Mouse (Mus musculus): ENCODE measurements around the gene Sync.

Sync gene

DNA sequence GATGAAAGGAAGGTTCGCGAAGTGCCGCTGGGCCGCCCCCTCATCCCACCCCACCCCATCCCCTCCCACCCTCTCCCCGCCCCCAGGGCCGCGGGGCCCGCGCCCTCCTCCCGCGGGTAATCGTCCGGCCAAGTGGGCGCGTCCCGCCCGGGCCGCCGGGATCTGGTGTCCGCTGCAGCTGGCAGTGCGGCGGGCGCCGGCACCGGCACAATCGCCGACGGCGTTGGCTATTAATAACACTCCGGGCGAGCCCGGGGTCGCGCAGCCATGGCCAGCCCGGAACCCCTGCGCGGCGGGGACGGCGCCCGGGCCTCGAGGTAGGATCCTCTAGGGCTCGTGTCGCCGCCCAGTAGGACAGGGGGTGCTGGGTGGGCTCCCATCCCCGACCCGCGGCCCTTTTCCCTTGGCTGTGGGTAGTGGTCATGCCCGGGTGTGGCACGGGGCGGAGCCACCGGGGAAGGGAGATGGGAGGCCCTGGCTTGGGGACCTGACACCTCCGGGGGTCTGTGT, at the start of gene Sync:
Sync (plus strand) TSS at position 146 of the 510 bp plus-strand sequence.
- DNase-seq (ENCODE audit: low spot score in 2 of 2): no peak

- no peak for DNase-seq (ENCODE audit: low spot score in 2 of 2)
These were observed 49.5 kb upstream of the Sync start for GRCm38 (mm10) chr4:129237843-129238441.

DNA sequence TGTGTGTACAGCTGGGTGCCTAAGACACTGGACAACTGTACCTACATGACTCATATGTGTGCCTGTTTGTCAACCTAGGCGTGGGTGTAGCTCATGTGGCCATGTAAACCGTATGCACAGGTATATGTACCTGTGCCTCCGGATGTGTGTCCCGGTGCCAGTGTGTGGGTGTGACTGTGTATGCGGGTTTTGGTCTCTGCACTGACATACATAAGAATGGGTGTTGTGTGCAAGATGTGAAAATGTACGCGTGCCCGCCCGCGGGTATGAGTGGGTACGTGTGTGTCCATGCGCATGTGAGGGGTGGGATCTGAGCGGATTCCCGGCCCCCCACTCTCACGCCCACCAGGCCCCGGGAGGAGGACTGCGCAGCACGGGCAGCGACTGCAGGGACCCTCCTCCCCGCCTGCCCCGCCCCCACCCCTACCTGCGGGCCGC, 48.8 kb upstream of the Sync start:
- no peak for DNase-seq (ENCODE audit: low spot score in 2 of 2)

DNA sequence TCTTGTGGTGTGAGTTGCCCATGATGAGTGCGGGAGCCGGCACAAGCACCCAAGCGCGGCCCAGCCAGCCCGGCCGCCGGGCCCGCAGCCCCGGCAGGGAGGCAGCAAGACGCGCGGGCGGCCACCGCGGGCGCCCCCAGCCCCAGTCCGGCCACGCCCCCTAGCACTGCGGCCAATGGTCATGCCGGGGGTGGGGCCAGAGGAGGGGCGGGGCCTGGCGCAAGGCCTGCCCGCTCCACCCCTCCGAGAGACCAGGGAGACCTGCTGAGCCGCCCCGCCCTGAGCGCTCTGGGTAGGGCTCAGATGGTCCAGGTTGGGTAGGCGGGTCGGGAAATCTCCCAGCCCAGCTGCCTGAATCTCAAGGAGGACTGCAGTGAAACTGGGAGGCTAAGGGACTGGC, 48.3 kb upstream of the Sync start:
- DNase-seq (ENCODE audit: low spot score in 2 of 2): peak in 1 of 2 experiments; percentile 78

DNA sequence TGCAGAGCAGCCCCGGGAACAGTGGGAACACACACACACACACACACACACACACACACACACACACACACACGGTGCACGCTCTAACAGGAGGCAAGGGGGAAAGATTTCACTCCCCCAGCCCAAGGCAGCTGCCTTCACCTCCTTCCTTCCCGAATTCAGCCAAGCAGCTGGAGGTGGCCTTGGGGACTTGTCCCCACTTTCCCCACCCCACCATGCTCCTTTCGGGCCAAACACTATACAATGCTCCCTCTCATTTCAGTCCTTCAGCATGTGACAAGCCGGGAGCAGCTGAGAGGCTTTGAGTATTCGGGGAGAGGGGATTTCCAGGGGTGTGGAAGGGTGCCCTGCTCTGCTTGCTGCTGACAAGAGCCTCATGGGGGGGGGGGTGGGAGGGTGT, 45.5 kb upstream of the Sync start:
- no peak for DNase-seq (ENCODE audit: low spot score in 2 of 2)

DNA sequence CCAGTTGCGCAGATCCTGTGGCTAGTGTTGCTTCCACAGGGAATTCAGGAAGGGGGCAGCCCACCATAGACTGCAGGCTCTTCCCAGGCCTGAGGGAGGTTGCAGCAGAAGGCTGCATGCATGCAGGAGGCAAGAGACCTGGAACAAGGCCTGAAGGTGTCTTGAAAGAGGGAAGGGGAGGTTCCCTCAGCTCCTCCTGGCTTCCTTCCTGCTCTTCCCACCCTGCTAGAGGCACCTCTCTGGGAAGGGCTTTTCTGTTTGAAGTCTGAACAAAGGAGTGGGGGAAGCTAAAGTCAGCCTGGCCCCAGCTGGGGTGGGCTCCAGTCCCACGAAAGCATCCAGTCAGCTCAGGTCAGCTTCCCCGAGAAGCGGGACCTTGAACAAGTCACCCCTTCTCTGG, 45.1 kb upstream of the Sync start:
- DNase-seq (ENCODE audit: low spot score in 2 of 2): no peak

DNA sequence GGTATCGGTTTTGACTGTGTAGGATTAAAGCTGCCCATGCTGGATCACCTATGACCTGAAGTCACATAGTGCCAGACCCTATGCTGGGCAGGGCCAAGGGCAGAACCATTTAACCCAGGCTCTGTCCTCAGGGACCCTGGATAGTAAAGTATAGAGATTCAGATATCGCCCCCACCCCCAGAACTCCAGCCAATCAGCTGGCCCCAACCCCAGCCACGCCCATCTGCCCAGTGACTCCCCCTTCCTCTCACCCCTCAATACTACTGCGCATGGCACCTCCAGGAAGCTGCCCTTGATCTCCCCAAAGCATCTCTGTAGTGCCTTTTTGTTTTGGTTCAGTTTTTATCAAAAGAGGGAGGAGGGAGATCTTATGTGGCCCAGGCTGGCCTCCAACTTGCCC, 44.7 kb upstream of the Sync start:
- no peak for DNase-seq (ENCODE audit: low spot score in 2 of 2)

DNA sequence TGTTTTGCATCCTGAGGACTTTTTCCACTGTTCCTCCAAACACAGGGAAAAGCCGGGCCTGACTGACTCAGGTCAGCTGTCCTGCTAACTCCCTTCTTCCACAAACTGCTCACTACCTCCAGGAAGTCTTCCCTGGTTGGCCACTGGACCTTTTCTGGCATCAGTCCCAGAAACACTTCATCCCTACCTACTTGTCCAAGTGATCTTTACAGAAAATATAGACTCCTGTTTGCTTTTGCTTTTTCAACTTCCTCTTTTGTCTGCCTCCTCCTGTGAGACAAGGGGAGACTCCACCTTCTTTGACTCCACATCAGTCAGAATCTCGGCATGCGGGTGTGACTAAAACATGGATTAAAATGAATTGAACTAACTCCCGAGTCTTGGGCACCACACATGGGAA, 42.6 kb upstream of the Sync start:
- DNase-seq (ENCODE audit: low spot score in 2 of 2): no peak

GRCm38 (mm10) chr4:129246360-129247301, 40.8 kb upstream of the Sync start:
- no peak for DNase-seq (ENCODE audit: low spot score in 2 of 2)

DNA sequence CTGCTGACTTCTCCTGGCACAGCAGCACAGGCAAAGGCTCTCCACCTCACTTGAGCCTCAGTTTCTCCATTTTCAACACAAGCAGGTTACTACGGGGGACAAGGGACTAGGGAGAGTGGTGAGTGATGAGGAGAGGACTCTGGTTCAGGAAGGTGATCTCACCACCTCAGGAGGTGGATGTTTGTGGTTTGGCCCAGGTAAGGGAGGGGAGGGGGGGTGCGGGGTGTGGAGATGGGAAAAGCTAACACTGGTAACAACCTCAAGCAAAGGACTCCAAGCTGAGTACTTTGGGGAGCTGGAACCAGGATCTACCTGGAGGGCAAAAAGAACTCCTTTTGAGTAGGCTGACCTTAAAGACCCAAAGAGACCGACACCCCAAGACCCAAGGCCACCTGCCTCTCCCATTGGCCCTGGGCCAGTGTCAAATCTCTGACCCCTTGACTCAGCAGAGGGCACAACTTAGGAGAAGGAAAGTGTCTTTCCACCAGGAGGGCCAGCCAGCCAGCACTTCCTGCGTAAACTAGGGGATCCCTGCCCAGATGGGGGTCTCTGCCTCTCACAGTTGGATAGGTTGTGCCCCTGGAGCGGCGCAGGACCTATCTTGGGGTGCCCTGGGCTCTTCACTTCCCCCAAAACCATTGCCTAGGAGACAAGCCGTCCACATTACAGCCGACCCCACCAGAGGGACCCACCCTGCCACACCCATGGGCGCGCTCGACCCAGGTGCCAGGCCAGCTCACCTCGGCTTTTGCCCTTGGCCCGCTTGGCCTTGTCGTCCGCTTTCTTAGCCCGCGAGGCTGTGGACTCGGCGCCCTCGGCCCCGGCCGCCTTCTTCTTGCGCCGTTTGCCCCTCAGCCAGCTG, 39.8 kb upstream of the Sync start:
- no peak for DNase-seq (ENCODE audit: low spot score in 2 of 2)

GRCm38 (mm10) chr4:129248243-129248767, 39.1 kb upstream of the Sync start:
- no peak for DNase-seq (ENCODE audit: low spot score in 2 of 2)

DNA sequence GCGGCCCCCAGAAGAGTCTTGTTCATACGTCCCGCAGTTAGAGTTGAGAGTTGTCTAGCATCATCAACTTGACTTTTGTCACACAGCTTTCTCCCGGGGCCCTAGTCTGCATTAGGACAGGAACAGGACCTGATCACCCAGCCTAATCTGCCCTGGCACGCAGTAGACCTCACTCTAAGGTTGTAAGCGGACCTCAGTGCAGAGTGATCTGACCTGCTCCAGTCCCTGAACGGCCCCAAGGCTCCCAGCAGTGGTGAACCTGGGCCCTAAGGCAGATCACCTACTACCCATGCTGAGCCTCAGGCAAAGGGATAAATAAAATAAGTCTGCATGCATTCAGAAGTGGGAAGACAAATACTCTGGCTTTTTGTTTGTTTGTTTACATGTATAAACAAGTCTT, 38.1 kb upstream of the Sync start:
- no peak for DNase-seq (ENCODE audit: low spot score in 2 of 2)

- DNase-seq (ENCODE audit: low spot score in 2 of 2): no peak
These were observed 36.5 kb upstream of the Sync start for GRCm38 (mm10) chr4:129250759-129251481.

DNA sequence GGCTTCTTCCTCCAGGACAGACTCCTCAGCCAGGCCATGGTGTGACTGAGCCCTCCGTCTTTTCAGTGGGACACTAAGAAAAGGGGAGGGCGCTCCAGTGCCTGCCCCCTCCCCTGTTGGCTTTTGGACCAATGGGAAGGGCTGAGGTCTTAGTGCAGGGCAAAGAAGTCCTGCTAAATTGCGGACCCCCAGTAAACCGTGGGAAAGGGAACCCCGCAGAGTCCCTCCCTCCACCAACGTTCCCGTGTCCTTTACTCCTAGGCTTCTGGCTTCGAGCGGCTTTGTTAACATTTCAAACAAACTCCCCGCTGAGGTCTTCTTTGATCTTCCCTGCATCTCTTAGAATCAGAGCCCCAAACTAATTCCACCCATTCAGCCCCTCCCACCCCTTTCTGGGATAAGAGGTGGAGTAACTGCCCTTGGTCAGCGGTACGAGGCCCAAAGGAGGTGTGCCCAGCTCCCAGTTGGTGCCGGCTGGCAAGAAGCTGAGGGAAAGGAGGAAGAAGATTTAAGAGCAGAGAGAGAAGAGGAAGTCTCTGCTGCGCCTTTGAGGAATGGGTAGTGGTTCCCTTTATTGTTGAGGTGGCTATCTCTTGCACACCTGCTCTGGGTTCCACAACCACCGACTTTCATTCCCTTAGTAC, 35.8 kb upstream of the Sync start:
- DNase-seq (ENCODE audit: low spot score in 2 of 2): no peak

DNA sequence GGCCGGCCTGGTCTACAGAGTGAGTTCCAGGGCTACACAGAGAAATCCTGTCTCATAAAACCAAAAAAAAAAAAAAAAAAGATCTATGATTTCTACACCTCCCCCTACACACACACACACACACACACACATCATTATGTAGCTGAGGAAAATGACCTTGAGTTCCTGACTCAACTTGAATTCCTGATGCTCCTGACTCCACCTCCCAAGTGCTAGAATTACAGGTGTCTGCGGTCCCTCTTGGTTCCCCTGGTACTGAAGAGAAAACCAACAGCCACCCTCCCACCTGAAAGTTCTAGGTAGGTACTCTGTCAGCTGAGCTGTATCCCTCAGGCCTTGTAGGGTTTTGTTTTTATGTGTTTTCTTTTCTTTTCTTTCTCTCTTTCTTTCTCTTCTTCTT, 34.9 kb upstream of the Sync start:
- DNase-seq (ENCODE audit: low spot score in 2 of 2): no peak

DNA sequence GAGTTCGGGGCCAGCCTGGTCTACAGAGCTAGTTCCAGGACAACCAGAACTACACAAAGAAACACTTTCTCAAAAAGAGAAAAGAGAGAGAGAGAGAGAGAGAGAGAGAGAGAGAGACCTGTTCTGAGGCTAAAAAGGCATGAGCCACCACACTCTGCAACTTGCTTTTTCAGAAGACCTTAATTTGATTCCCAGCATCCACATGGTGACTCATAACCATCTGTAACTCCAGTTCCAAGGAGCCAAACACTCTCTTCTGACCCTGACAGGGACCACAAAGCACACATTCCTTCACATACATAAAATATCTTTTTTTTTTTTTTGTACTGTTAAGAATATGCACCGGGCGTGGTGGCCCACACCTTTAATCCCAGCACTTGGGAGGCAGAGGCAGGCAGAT, 32.8 kb upstream of the Sync start:
- no peak for DNase-seq (ENCODE audit: low spot score in 2 of 2)

- no peak for DNase-seq (ENCODE audit: low spot score in 2 of 2)
These were observed 30.7 kb upstream of the Sync start for GRCm38 (mm10) chr4:129256450-129257380.

GRCm38 (mm10) chr4:129259101-129259500, 28.3 kb upstream of the Sync start:
- no peak for DNase-seq (ENCODE audit: low spot score in 2 of 2)

GRCm38 (mm10) chr4:129260678-129261077, 26.7 kb upstream of the Sync start:
- no peak for DNase-seq (ENCODE audit: low spot score in 2 of 2)
